Mouse (Mus musculus): ENCODE data around the gene Enox1.
"Not testable (repeated sequence)": the region's sequence is repeated elsewhere in the genome, so short reads cannot be mapped to it uniquely, and the experiment has no call there.

Enox1 gene

DNA sequence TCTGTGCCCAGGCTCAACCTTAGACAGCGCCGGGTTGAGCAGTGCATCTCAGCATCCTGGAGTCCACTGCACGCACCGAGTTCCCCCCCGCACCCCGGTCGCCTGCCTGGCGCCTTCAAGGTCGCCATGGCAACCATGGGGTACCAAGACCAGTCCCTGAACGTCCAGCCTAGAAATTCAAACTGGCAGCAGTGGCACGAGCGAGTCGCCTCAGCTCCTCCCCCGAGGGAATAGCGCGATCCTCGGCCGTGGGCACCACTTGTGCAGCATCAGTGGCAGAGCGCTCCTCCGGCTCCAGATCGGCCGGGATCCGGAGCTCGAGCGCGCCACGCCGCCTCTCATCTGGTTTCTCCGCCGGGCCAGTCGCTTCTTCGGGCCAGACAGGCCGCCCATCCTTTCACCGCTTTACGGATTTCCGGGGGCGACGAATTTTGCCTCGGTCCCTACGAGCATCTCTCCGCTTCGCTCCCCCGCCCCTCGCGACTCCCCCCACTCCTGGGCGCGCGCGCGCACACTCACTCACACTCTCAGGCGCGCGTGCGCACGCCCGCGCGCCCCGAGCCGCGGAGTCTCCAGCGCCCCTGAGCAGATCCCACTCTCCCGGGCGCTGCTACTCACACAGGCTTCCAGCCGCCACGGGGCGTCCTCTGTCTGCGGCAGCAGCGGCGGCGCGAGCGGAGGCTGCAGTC lies at the start of gene Enox1:
Gene Enox1, plus strand, starts transcription at position 542 of the 689 bp plus-strand sequence.
- DNase-seq (ENCODE audit: low spot score in 2 of 2), result peak; percentile 2 to 32

DNA sequence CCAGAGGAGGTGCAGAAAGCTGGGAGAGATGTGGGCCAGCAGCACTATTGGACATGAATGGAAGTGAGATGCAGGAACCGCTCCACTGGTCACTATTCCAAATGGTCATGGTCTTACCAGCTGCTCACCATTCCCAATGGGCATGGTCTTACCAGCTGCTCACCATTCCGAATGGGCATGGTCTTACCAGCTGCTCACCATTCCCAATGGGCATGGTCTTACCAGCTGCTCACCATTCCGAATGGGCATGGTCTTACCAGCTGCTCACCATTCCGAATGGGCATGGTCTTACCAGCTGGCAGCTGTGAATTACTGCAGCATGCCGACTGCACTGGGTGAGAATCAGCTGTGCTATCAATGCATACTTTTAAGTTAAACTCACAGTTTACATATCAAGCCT lies 45.9 kb upstream of the Enox1 start:
- DNase-seq (ENCODE audit: low spot score in 2 of 2), result not testable (repeated sequence)

DNA sequence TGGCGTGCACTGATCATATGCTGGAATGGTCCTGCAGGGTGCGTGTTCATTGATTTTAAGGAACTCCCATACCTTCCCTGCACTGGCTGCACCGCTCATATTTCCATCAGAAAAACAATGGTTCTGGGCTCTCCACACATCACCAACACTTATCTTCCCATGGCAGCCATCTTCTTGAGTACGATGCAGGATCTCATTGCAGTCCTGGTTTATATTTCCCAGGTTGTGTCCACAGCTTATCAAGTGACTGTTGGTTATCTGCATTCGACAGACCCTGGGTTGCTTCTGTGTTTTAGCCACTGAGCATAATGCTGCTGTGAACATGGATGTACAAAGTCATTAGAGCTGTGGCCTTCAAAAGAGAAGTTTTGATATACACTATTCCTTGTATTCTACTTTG lies 26.0 kb upstream of the Enox1 start:
- no peak for DNase-seq (ENCODE audit: low spot score in 2 of 2)

DNA sequence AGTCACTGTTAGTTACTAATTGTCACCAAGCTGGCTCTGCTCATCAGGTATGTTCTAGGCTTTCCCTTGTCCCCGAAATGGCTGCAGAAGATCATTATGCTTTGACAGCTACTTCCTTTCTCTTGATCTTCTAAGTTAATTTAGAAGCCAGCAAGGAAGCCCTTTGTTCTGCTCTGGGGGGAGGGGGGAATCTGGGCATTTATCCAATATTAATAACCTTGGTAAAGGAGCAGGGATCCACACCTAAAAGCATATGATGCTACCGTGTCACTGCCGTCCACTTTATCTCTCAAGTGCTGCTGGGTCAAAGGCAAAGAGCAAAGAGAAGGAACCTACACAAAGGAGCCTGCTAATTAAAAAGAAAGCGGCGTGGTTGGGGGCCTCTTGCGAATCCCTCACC lies 19.6 kb upstream of the Enox1 start:
- no peak for DNase-seq (ENCODE audit: low spot score in 2 of 2)

DNA sequence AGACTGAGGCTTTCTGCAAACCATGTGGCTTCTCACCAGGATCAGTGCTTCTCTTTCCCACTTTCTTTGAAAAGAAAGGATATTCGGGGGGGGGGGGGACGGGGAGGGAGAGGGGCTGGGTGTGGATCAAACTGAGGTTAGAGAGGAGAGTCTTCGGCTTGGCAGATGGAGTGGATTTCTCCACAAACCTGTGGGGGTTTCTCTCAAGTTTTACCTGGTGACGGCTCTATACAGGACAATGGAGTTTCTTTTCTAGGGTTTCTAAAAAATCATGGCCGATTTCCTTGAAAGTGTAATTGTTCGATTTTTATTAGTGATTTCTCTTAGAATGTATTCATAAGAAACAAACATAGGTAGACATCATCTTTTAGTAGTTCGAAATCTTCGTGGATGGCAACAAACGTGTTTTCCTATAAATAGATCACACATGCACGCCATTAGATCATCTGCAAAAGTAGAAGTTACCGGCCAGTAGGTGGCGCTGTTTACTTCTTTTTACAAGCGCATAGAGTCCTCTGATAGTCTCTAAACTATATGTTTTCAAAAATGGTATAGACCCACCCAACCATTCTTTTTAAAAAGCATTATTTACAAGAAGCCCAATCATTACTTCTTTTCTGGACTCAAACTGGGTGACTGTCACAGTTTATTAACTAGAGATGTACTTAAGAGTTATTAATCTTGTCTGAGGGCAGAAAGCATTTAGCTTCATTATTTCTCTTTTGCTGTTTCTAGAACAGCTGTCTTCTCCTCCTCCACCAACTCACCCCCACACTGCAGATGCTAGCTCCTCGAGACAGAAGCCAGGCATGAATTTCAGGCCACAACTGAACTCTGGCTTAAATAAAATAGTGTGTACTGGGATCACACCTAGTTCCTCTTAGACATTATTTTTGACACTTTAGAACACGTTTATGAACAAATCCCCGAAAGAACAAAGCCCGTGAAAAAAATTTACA lies 15.0 kb upstream of the Enox1 start:
- peak; percentile 23 to 29 for DNase-seq (ENCODE audit: low spot score in 2 of 2)

DNA sequence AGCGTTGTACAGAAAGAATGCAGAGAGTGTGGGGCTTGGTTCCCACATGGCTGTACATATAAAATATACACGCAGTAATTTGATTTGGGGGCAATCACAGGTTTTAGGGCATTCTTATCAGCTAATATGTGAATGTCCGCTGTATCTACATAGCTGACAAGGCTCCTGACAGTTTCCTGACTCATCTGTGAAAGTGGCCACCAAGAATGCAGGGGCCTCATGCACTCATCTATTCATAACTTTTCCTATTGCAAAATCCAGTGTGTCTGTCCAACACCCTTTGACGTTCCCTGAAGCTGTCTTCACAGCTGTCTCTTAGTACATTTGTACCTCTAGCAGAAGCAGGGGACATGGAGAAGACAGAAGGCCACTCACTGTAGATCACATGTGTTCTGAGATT lies 11.5 kb upstream of the Enox1 start:
- DNase-seq (ENCODE audit: low spot score in 2 of 2), result no peak

DNA sequence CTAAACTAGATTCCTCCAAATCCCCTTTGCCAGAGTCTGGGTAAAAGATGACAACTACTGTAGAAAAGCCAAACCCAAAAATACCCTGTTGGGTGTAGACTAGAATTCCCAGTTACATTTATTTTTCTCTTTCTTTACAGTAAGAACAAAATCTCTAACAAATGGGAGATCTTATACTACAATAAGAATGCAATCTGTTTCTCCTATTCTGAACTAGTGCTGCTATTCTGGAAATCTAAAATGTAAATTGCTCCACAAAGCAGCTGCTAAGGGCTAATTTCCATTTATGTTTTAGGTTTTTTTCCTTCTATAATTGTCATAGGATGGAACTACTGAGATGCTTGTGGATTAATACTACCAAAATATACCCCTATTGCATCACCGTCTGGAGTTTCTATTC lies 8.9 kb upstream of the Enox1 start:
- DNase-seq (ENCODE audit: low spot score in 2 of 2), result no peak

DNA sequence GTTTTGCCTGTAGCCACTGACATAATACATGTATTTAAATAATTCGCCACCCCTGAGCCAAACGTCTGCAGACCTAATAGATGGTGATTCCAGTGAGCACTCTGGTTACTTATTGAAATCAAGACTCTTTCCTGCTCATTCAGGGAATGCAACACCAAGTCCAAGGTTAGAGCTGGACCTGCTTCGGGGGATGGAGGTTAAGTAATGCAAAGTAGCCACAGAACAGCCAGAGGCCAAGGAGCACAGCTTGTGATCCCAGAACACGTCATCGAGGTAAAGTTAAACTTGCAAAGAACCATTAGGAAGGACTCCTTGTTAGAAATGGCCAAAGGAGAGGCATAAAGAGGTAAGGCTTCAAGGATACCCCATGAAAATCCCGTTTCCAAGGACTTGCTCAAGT lies 6.0 kb upstream of the Enox1 start:
- no peak for DNase-seq (ENCODE audit: low spot score in 2 of 2)

DNA sequence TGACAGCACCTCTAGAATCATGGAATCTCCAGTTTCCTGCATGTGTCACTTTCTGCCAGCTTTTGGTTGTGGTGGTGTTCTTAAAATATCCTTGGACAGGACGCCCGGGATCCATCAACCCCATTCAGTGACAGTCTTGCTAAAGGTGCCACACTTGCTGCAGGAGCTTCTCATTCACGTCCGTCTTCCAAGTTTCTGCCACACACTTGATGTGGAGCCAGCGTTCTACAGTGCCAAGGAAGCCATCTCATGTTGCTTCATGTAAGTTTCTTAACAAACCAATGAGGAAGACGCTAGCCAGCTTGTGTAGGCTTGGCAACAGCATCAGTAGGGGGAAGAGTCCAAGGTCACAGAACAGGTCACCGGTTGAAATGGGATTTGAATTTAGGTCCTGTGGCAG lies 5.1 kb upstream of the Enox1 start:
- DNase-seq (ENCODE audit: low spot score in 2 of 2), result no peak

DNA sequence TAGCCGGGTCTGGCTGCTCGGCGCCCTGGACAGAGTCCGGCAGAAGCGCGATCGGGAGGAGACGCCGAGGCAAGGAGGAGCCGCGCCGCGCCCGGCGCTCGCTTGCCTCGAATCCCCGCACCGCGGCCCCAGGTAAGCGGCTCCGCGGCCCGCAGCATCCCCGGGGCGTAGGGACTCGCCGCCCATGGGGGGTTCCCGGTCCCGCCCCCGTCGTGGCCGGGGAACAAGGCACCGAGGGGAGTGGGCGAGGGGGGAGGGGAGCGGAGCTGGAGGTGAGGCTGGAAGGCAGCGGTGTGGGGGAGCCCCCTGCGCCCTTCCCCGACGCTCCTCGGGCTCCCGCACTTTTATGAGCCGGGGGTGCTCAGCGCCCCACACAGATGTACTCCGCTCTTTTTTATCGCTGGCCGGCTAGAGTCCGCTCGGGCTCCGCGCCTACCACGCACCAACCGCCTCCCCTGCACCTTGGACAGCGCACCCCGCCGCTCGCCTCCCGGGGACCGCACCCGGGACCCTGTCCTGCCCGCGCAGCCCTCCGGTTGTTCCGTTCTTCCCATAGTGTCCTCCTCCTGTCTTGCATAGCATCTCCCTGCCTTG lies 445 bp downstream of the Enox1 start:
- DNase-seq (ENCODE audit: low spot score in 2 of 2), result no peak

DNA sequence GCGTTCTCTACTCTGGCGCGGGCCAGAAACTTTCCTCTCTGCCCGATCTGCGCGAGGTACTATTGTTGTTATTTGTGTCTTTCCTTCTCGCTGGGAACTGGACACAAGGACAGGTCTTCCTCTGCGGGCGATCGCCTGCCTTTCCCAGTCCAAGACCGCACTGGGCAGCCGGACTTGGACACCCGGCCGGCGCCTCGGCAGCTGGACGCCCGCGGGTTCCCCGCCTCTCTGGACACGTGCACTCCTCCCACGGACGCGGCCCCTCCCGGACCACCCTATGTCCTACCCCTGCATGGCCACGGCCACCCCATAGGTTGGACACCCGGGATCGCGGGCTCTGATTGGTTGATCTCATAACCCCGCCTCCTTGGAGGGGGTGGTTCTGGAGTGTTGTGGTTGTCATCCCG lies 945 bp downstream of the Enox1 start:
- peak; percentile 25 to 31 for DNase-seq (ENCODE audit: low spot score in 2 of 2)

DNA sequence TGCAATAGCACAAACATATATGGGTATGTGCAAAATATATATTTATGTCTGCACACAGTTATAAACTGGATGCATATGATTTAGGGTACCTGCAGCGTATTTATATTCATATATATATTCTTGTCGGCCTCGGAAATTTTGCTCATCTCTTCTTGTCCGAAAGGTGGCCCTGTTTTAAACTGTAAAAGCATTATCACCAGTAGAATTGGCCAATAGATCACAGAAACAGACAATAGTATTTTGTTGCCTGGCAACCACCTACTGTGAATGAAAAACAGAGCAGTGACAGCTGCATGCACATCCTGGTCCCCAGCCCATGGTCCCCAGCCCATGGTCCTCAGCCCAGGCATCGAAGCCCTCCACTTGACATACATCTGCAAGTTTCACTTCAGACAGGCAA lies 2.8 kb downstream of the Enox1 start:
- no peak for DNase-seq (ENCODE audit: low spot score in 2 of 2)

DNA sequence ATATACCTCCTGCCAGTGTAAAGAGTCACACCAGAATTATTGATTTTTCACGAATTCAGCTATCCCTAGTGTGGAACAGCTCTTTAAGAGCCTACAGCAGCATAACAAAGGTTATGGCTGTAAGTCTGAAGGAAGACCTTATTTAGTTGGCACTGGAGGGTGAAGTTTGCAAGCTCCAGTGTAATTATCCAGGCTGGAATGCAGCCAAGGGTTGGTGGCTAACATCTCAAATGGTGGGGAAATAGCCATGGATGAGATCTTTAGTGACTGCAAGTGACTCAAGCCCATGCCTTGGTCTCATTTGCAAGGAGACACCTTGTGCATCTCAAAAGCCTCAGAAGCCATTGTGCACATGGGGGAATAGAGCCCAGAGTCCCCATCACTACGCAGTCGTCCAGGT lies 5.9 kb downstream of the Enox1 start:
- no peak for DNase-seq (ENCODE audit: low spot score in 2 of 2)

DNA sequence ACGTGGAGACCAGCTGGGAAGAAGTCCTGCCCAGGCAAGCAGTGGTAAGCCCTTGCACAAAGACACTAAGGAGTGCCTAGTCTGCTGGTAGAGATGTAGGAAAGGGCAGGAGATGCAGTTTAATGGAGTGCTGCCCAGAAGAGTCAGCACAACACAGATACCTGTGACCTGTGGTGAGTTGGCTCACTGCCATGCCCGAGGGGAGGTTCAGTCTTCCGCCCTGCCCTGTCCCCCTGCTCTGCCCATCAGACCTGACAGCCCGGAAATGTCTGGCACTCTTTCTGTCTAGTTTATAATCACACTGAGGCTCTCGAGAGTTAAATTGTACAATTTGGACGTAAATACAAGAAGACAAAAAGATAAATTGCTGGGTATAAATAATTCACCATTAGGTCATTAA lies 7.8 kb downstream of the Enox1 start:
- DNase-seq (ENCODE audit: low spot score in 2 of 2), result no peak

DNA sequence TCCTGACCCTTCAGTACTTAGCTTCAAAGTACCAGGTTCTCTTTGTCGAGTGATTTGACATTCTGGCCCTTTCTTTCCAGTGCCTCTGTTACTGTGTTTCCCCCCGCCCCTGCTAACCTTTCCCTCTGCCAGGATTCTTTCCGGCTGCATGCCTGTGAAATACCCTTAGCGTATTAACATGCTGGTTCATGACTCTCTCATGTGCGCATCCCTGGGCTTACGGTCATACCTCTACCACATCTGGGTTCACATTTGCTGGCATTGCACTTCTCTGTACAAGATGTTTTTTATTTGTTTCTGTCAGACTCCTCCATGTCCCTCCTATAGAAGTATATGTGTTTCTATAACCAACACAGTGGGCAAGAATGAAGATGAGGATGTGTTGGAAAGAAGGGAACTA lies 11.6 kb downstream of the Enox1 start:
- no peak for DNase-seq (ENCODE audit: low spot score in 2 of 2)

DNA sequence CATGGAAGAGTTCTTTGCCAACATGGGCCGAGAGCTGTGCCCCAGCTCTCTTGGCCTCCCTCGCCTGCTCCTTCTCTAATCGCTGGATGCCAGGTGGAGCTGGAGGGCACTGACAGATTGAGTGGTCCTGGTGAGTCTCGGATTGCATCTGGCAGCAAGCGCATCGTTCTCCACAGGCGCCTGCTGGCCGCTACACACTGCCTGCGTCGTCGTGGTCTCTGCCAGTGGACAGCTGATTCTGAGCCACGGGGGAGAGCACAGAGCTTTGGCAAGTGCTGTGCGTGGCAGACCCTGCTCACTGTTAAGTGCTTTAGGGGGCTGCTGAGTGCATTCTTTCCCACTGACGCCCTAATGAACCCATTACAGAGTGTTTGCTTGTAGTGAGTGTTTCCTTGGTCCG lies 17.9 kb downstream of the Enox1 start:
- DNase-seq (ENCODE audit: low spot score in 2 of 2), result no peak

DNA sequence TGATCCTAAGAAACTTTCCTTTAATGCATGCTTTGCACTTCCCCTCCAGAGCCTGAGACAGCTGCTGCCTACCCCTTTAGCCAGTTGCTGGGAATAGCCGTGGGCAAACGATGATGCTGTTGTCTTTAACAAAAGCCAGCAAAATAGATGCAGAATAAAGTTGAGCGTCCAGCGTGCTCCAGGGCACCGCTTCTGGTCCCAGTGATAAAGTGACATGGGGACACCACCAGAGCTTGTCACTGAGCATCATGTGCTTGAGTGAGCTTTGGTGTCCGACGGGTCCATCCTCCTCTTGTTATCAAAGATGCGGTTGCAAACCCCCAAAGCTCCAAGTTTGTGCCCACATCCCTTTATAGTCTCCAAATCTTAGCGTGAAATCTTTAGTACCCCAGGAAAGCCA lies 18.4 kb downstream of the Enox1 start:
- DNase-seq (ENCODE audit: low spot score in 2 of 2), result no peak

DNA sequence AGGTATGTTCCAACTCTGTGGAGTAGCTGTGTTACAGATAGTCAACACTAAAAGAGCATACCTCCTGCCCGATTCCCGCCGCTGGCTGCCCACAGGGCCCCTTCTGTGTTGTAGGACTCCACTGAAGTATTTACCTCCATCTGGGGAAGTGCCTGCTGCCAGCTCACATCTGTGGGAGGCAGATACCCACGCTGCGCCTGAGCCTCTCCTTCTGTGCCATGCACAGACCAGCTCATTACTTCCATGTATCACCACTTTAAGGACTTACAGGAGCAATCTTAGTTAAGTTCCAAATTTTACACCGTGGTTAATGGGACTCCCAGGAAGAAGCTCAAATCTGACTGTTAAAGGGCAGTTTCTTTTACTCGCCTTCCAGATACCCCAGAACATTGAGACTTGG lies 23.7 kb downstream of the Enox1 start:
- DNase-seq (ENCODE audit: low spot score in 2 of 2), result no peak

DNA sequence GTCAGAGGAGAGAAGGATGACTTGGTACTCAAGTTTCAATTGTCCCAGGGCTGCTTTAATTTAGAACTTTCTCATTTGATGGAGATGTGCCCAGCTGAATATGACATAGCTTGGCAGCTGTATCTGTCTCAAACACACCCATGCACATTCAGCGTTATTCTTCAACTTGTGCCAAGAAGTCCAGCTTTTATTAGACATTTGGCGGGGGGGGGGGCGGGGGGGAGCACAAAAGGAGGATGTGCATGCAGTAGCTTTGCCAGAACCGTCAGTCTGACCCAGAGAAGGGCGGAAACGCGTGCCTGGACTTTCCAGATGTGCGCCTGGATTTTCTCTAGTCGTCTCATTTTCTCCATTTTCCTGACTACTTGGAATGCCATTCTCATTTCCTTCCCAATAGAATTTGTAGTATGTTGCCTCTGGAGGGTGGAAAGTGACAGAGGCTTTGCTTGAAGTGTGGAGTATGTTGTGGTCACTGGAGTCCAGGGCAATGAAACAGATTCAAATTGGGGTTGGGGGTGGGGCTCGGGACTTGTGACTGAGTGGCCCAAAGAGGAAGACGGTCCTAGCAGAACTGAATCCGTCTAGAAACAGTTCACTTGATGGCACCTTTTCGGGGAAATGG lies 24.3 kb downstream of the Enox1 start:
- DNase-seq (ENCODE audit: low spot score in 2 of 2), result no peak

DNA sequence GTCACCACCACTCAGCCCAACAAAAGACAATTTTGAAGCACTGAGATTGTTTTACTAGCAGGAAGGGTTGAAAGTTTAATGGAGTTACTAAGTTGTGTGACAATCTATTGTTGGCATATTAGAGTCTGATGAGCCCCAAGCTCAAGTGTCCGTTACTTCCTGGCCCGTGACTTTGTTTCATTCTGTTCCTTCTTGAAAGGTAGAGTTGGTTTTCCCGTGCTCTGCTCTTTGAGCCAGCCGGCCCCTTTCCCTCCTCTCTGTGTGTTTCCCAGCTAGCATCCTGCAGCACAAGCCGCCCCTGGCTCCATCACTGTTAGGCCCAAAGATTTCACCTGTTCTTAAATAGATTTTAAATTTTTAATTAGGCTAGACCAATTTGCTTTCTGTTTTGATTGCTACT lies 26.9 kb downstream of the Enox1 start:
- no peak for DNase-seq (ENCODE audit: low spot score in 2 of 2)

DNA sequence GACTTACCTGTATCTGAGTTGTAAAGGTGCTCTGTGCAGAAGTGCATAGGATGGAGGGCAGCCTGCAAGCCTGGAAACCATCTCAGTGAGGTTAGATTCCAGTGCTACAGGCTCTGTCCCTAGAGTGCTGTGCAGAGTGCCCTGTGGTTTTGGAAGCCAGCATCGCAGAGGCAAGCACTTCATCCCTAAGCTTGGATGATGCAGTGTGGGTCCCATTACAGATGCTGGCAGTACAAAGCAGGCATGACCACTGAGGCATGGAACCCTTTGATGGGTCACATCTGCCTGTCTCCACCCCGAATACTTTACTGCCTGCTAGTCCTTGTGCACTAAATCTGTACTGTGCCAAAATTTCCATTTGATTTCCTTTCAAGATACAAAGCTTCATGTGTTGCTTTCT lies 33.6 kb downstream of the Enox1 start:
- no peak for DNase-seq (ENCODE audit: low spot score in 2 of 2)

DNA sequence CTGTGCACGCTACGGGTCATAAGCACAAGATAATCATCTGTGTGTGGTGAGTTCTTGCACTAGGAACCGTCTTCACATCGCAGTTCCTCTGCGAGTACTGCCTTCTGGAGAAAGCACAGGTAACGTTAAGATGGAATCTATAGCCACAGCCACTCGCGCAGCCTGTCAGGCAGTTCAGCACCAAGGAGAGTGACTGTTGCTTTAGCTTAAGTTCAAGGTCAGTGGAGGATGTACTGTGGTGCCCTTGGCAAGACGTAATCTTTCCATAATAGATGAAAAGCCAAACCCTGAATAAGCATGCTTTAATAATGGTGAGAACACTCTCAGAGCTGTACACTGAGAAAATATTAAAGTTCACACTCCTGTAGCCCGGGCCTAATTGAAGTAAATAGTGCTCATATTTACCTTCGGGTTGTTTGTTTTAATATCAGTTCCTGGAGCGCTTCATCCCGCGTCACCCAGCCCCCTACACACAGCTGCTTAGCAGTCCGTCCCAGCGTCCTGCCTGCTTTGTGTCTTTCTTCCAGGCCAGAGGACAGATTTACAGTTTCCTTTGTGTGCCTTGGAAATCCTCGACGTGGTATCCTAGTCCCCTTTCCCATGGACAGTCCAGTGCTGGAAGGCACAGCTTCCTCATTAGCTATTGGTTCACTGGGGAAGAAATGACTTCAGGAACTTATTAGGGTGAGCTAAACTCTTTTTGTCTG lies 38.9 kb downstream of the Enox1 start:
- no peak for DNase-seq (ENCODE audit: low spot score in 2 of 2)

All from urinary bladder, adult 18-20 months (tissue).